Mouse (Mus musculus): ENCODE results near the gene Acads. TPM values are rescaled to one million over a fixed set of nuclear protein-coding genes. Genes with fewer than 3 reads are reported as not detected.

Gene Acads
- 16.6 to 22.9 TPM (median 18.8 TPM) in 4 replicates for total RNA-seq (2023)

DNA sequence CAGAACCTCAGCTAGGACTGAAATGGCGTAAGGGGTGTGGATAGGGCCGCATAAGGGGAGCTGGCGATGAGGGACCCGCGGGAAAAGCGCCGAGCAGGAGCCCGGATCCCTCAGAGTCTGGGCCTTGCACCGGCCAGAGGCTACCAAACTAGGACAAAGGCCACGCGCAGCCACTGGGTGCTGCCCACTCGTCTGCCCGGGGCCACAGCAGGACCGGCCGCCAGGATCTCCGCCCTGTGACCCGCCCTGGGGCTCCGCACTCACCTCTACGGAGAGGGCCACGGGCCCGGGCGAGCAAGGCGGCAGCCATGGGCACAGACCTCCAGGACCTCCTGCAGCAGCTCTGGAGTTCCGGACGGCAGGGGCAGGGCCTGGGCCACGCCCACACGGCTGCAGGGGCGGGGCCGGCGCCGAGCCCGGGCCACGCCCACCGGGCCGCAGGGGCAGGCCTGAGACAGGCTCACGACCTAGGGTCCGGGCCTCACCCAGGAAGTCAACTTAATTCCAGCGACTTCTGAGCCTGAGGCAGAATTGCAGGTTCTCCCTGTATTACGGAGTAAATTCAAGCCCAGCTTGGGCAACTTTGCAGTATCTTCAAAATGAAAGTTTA is at the start of gene Acads:
TSS of gene Acads (minus strand) at position 386 of the 610 bp plus-strand sequence.

GRCm38 (mm10) chr5:115158040-115158983 is 39.2 kb upstream of the Acads start, which contains the start of gene Mlec:
Mlec (minus strand) TSS chr5:115158179.

GRCm38 (mm10) chr5:115134234-115135165 is 15.4 kb upstream of the Acads start, which contains the start of gene Unc119b:
Unc119b (minus strand) TSS chr5:115134975.

GRCm38 (mm10) chr5:115098195-115098594 is 21.0 kb downstream of the Acads start, which contains the start of gene Gm10401:
Gm10401 (minus strand) TSS chr5:115098295.

Other genes starting within 250 kb of the Acads start
- gene Oasl2, start 222.4 kb downstream of the Acads start, total RNA-seq (2023): 2.0 to 4.6 TPM (median 3.9 TPM) in 4 replicates
- gene Oasl1, start 196.1 kb downstream of the Acads start, total RNA-seq (2023): 20.9 to 32.9 TPM (median 23.7 TPM) in 4 replicates
- gene 2210016L21Rik, start 177.2 kb downstream of the Acads start, total RNA-seq (2023): 32.6 to 40.1 TPM (median 37.4 TPM) in 4 replicates
- gene Hnf1a, start 148.3 kb downstream of the Acads start, total RNA-seq (2023): not detected in 4 replicates
- gene Sppl3, start 108.2 kb downstream of the Acads start, total RNA-seq (2023): 56.8 to 67.1 TPM (median 58.8 TPM) in 4 replicates
- not detected in 4 replicates for gene Gm10401, start 21.1 kb downstream of the Acads start, total RNA-seq (2023)
- 33.6 to 38.2 TPM (median 36.3 TPM) in 4 replicates for gene Unc119b, start 15.6 kb upstream of the Acads start, total RNA-seq (2023)
- 74.1 to 89.1 TPM (median 75.2 TPM) in 4 replicates for gene Mlec, start 38.8 kb upstream of the Acads start, total RNA-seq (2023)
- 0.29 to 0.79 TPM in 2 of 4 replicates, not detected in the others for gene Cabp1, start 75.0 kb upstream of the Acads start, total RNA-seq (2023)
- gene Pop5, start 116.5 kb upstream of the Acads start, total RNA-seq (2023): 36.4 to 44.0 TPM (median 37.7 TPM) in 4 replicates
- 134 to 148 TPM (median 145 TPM) in 4 replicates for gene Rnf10, start 153.6 kb upstream of the Acads start, total RNA-seq (2023)
- gene Coq5, start 160.3 kb upstream of the Acads start, total RNA-seq (2023): 25.8 to 33.2 TPM (median 27.6 TPM) in 4 replicates
- gene Dynll1, start 181.7 kb upstream of the Acads start, total RNA-seq (2023): 249 to 290 TPM (median 276 TPM) in 4 replicates
- 66.4 to 73.2 TPM (median 69.7 TPM) in 4 replicates for gene Srsf9, start 207.8 kb upstream of the Acads start, total RNA-seq (2023)
- gene Gatc, start 221.8 kb upstream of the Acads start, total RNA-seq (2023): 7.9 to 10.5 TPM (median 9.3 TPM) in 4 replicates
- 15.3 to 20.9 TPM (median 19.2 TPM) in 4 replicates for gene Triap1, start 221.9 kb upstream of the Acads start, total RNA-seq (2023)
- 183 to 211 TPM (median 197 TPM) in 4 replicates for gene Cox6a1, start 229.6 kb upstream of the Acads start, total RNA-seq (2023)

Data from B cell, adult 62 days (primary cell).